Mouse (Mus musculus) heart, embryonic 11.5 days (tissue): ENCODE results near the gene Gpc6. TPM values are rescaled to one million over a fixed set of nuclear protein-coding genes. Genes with fewer than 3 reads are reported as not detected.

ENCODE experiments used
- ATAC-seq: fragments of 200-750 bp; cut with Nextera tagmentation; replicated peaks from 2 replicates; pipeline ENCODE4 v1.8.0; 2017; ENCODE audit warnings: moderate library complexity; ENCODE audit not compliant: insufficient number of reproducible peaks, low FRiP score, low TSS enrichment
- H3K27ac ChIP-seq: fragments of 300-500 bp; sonication (generic); 2 replicates; pipeline ENCODE4 v1.5.1; 2014; ENCODE audit warnings: mild to moderate bottlenecking, low read depth, low read length
- H3K27me3 ChIP-seq: fragments of 300-500 bp; sonication (generic); 2 replicates; pipeline ENCODE4 v1.6.1; 2014; ENCODE audit warnings: mild to moderate bottlenecking, low read length, mixed read lengths; ENCODE audit not compliant: control insufficient read depth, insufficient read depth
- H3K36me3 ChIP-seq: fragments of 300-500 bp; sonication (generic); 2 replicates; pipeline ENCODE4 v1.6.1; 2014; ENCODE audit warnings: mild to moderate bottlenecking, low read length, moderate library complexity, mixed read lengths; ENCODE audit not compliant: control insufficient read depth, insufficient read depth
- H3K4me1 ChIP-seq: fragments of 300-500 bp; sonication (generic); 2 replicates; pipeline ENCODE4 v1.6.1; 2014; ENCODE audit warnings: low read length; ENCODE audit not compliant: control insufficient read depth, insufficient read depth
- H3K4me2 ChIP-seq: fragments of 300-500 bp; sonication (generic); 2 replicates; pipeline ENCODE4 v1.6.1; 2014; ENCODE audit warnings: mild to moderate bottlenecking, moderate library complexity
- H3K4me3 ChIP-seq: fragments of 300-500 bp; sonication (generic); 2 replicates; pipeline ENCODE4 v1.5.1; 2014; ENCODE audit warnings: low read depth, low read length
- H3K9ac ChIP-seq: fragments of 300-500 bp; sonication (generic); 2 replicates; pipeline ENCODE4 v1.6.1; 2014; ENCODE audit warnings: mild to moderate bottlenecking, low read depth, low read length, moderate library complexity
- H3K9me3 ChIP-seq: fragments of 300-500 bp; sonication (generic); replicated peaks from 2 replicates; pipeline ENCODE4 v1.6.1; 2016; ENCODE audit warnings: low read length; ENCODE audit not compliant: control insufficient read depth
- WGBS: fragments of 180-500 bp; shearing (Covaris S2); extraction: QIAGEN DNeasy Blood & Tissue Kit; methylation state at CpG from one replicate; pipeline ENCODE4 v1.1.7; 2014; ENCODE audit not compliant: insufficient replicate concordance; 5-methylcytosine and 5-hydroxymethylcytosine counted together
- polyA plus RNA-seq: library from polyadenylated mRNA; unstranded; fragments of >200 nt; fragmentation: Nextera tagmentation; extraction: Ambion mirVana; gene quantifications from 2 replicates; pipeline ENCODE4 v1.2.1, GENCODE M21; 2014

The Gpc6 gene
- polyA plus RNA-seq, 1 experiment from 2014 or later, result 14.3 TPM

- ATAC-seq, result no peak
- Histone ChIP-seq H3K9ac (no peak overlapping the region), H3K4me2 (no peak overlapping the region), H3K9me3 (no peaks in the 10 kb centered on the region), H3K27ac (no peak overlapping the region), H3K27me3 (no peaks in the 10 kb centered on the region), H3K4me3 (no peak overlapping the region), H3K36me3 (no peaks in the 10 kb centered on the region), H3K4me1 (no peaks in the 10 kb centered on the region)
- WGBS, result 75% methylated on average over 4 of the region's 4 CpGs
Measured at GRCm38 (mm10) chr14:117841211-117841610, 916.1 kb downstream of the Gpc6 start.

GRCm38 (mm10) chr14:117841797-117842553, 916.9 kb downstream of the Gpc6 start:
- Histone ChIP-seq H3K4me3 (no peak overlapping the region), H3K4me1 (no peaks in the 10 kb centered on the region), H3K9ac (no peak overlapping the region), H3K27me3 (no peaks in the 10 kb centered on the region), H3K9me3 (no peaks in the 10 kb centered on the region), H3K4me2 (no peak overlapping the region), H3K36me3 (no peaks in the 10 kb centered on the region), H3K27ac (no peak overlapping the region)
- no peak for ATAC-seq
- 71% methylated on average over 14 of the region's 14 CpGs for WGBS

- ATAC-seq, result no peak
- Histone ChIP-seq H3K36me3 (no peaks in the 10 kb centered on the region), H3K9ac (no peak overlapping the region), H3K27ac (no peak overlapping the region), H3K4me3 (no peak overlapping the region), H3K27me3 (no peaks in the 10 kb centered on the region), H3K4me2 (no peak overlapping the region), H3K4me1 (no peaks in the 10 kb centered on the region), H3K9me3 (no peaks in the 10 kb centered on the region)
- WGBS, result 76% methylated on average over 11 of the region's 11 CpGs
Measured at GRCm38 (mm10) chr14:117849591-117850505, 924.7 kb downstream of the Gpc6 start.

- Histone ChIP-seq H3K4me1 (no peaks in the 10 kb centered on the region), H3K27me3 (no peaks in the 10 kb centered on the region), H3K36me3 (no peaks in the 10 kb centered on the region), H3K4me3 (no peak overlapping the region), H3K4me2 (no peak overlapping the region), H3K9ac (no peak overlapping the region), H3K27ac (no peak overlapping the region), H3K9me3 (no peaks in the 10 kb centered on the region)
- ATAC-seq, result no peak
- WGBS, result 76% methylated on average over 3 of the region's 3 CpGs
Measured at GRCm38 (mm10) chr14:117852266-117852665, 927.2 kb downstream of the Gpc6 start.

- no peak for ATAC-seq
- no peaks in the 10 kb centered on the region for H3K36me3 ChIP-seq
- no peak overlapping the region for H3K4me3 ChIP-seq
- no peak overlapping the region for H3K9ac ChIP-seq
- whole genome bisulfite sequencing, result 80% methylated on average over 2 of the region's 2 CpGs
- H3K27ac ChIP-seq, result no peak overlapping the region
- H3K4me2 ChIP-seq, result no peak overlapping the region
- no peaks in the 10 kb centered on the region for H3K4me1 ChIP-seq
- H3K9me3 ChIP-seq, result no peaks in the 10 kb centered on the region
- no peaks in the 10 kb centered on the region for H3K27me3 ChIP-seq
Measured at GRCm38 (mm10) chr14:117852842-117853241, 927.7 kb downstream of the Gpc6 start.

- 77% methylated on average over 5 of the region's 5 CpGs for WGBS
- ATAC-seq, result no peak
- Histone ChIP-seq H3K27ac (no peak overlapping the region), H3K9ac (no peak overlapping the region), H3K4me3 (no peak overlapping the region), H3K27me3 (no peaks in the 10 kb centered on the region), H3K4me1 (no peaks in the 10 kb centered on the region), H3K36me3 (no peaks in the 10 kb centered on the region), H3K4me2 (no peak overlapping the region), H3K9me3 (no peaks in the 10 kb centered on the region)
Measured at GRCm38 (mm10) chr14:117854498-117854897, 929.4 kb downstream of the Gpc6 start.

GRCm38 (mm10) chr14:117871268-117871667, 946.2 kb downstream of the Gpc6 start:
- no peaks in the 10 kb centered on the region for H3K9me3 ChIP-seq
- no peaks in the 10 kb centered on the region for H3K27me3 ChIP-seq
- no peak overlapping the region for H3K4me2 ChIP-seq
- no peak overlapping the region for H3K27ac ChIP-seq
- H3K4me1 ChIP-seq, result no peaks in the 10 kb centered on the region
- H3K9ac ChIP-seq, result no peak overlapping the region
- no peak overlapping the region for H3K4me3 ChIP-seq
- H3K36me3 ChIP-seq, result no peaks in the 10 kb centered on the region
- no peak for ATAC-seq

GRCm38 (mm10) chr14:117879313-117879712, 954.2 kb downstream of the Gpc6 start:
- 80% methylated on average over 9 of the region's 9 CpGs for WGBS
- no peak overlapping the region for H3K4me3 ChIP-seq
- H3K4me2 ChIP-seq, result no peak overlapping the region
- no peaks in the 10 kb centered on the region for H3K36me3 ChIP-seq
- ATAC-seq, result no peak
- H3K27ac ChIP-seq, result no peak overlapping the region
- H3K9ac ChIP-seq, result no peak overlapping the region
- no peaks in the 10 kb centered on the region for H3K4me1 ChIP-seq
- no peaks in the 10 kb centered on the region for H3K9me3 ChIP-seq
- H3K27me3 ChIP-seq, result no peaks in the 10 kb centered on the region
